Mouse (Mus musculus) 3134 (cell line): ENCODE data around the gene Sphkap.

ENCODE experiments used
- DNase-seq: peaks from one replicate; pipeline ENCODE4 v3.0.0-alpha.2; 2011; ENCODE audit warnings: low spot score; ENCODE audit not compliant: insufficient read length; ENCODE audit errors: extremely low read depth

The Sphkap gene

DNA sequence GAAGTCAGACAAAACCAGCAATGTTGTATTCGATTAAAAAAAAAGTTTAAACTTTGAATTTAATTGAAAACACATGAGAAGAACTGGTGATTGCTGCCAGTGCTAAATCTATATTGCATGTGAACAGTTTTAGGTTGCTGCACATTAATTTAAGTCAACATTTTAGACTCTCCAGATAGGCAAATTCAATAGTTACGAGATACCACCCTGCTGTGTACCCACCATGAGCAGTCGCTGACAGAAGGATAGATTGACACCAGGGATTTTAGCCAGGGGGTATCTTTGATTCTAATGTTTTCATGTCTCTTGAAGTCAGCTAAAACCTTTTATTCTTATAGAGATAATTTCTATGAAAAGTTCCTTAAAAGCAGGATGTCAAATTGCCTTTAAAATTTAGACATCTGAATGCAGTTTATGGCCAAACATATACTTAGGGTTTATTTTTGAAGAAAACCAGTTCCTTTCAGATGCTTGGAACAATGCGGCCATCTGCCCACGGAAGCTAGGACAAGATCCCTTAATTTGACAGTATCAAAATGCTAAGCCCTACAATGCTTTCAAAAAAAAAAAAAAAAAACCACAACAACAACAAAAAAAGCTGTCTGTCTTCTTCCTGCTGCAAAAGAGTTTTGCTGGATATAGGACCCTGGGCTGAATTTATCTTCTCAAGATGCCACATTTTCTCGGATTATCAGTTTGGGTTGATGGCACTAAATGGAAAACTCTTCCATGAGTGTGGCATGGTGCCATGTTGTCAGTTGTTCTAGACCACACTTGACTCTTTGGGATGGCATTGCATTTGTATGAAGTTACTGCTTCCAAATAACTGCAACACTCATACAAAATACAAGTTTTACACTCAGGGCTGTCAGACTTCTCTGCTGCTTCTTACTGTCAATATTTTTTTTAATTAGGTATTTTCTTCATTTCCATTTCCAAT is 110.6 kb downstream of the Sphkap start:
- DNase-seq, result no peak

DNA sequence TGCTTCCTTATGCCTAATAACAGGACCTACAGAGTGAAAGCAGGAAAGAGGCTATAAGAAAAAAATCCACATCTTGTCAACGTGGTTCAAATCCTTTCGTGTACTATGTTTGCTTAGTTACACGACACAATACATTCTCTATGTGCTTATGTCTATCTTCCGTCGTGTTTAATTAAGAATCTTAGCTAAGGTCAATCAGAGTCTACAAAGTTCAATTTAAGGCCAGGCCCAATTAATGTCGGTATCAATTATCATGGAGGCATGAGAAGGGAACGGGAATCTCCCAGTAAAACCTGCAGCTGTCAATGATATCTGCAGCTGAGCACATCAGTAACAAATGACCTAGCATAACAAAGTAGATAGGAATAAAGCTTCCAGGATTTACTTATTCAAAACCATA is 122.1 kb downstream of the Sphkap start:
- no peak for DNase-seq

DNA sequence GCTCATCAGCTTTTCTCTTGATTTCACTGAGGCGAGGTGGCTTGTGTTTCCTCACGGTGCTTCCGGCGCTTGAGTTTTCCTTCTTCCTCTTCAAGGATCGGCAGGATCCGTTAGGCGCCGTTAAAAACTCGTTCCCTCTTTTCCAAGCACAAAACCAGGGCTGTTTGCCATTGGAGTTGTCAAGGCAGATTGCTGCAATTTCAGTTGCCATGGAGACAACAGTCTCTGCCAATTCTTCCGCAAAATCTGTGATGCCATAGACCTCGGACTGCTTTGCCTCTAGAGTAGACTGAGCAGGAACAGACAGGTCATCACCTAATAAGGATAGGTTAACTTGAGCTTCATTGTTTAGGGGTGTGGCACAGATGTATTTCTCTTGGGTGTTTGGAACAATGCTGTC is 131.0 kb downstream of the Sphkap start:
- DNase-seq, result no peak

DNA sequence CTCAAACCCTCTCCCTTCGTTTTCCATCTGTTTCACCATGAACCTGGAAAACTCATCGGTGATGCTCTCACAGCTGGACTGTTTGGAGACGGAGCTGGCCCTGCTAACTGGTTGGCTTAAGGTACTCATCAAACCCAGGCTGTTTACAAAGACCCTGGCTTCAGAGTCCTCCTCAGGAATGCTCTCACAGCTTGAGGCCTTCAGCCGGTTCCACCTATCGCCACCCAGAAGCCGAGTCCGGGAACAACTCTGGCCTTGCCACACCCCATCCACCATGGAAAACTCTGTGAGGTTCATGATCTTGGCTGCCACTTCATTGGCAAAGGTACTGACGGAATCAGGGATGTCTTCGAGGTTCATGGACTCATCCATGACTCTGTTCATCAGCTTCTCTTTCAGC is 131.4 kb downstream of the Sphkap start:
- no peak for DNase-seq

DNA sequence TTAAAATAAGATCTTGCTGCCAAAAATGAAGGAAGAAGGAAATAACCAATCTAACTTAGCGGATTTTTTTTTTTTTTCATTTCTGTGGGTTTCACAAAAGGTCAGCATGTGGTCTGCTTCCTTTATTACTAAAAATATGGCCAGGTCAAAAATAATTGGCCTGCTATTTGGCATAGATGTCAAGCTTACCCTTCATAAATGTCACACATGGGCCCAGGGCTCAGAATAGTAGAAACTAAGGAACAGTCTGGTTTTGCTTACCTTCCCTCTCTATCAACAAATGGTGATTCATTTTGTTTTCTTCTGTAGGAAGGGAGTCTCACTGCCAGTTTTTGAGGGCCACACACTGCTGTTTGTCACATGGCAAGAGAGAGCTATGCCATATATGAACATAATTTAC is 156.3 kb downstream of the Sphkap start:
- DNase-seq, result no peak

DNA sequence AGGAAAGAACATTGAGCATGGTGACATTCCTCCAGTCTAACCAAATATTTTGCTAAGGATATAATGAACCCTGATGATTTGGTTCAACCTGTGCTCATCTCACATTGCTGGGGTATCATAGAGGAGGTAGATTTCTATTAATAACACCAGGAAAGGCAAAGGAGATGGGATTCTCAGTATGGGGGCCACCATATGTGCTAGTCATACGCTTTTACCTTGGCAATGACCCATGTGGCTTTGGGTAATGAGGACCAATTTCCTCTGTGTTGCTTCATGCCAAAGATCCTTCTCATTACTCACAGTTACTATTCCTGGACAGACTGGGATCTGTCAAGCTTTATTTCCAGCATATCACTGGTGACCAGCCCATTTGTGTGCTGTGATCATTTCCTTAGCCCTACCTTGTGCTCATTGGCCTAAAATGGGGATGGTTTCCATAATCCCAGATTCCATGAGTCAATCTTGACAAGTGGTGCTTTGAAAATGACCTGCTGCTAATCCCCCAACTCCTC is 159.7 kb downstream of the Sphkap start:
- DNase-seq, result no peak

DNA sequence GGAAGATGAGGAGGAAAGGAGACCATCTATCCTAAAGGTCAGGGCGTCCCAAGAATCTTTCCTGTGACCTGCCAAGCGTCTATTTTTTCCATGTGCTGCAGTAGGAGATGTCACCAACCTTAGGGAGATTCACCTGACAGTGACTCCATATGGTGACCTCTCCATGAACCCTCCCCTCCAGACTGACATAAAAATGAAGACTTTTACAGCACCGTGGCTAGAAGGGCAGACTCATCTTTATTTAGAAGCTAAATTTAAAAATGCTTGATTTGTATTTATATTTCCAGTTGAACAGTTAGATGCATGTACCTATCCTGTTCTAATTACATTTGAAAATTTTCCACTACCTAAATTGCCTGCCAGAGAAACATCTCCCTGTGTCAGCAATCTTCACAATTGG is 180.1 kb downstream of the Sphkap start:
- DNase-seq, result no peak

- DNase-seq, result no peak
These were observed 183.5 kb downstream of the Sphkap start for GRCm38 (mm10) chr1:83224423-83224960.

- no peak for DNase-seq
These were observed 184.9 kb downstream of the Sphkap start for GRCm38 (mm10) chr1:83223072-83223471.

GRCm38 (mm10) chr1:83218260-83218659 is 189.7 kb downstream of the Sphkap start:
- DNase-seq, result no peak

- DNase-seq, result no peak
These were observed 198.0 kb downstream of the Sphkap start for GRCm38 (mm10) chr1:83209981-83210380.
